Mouse (Mus musculus) intestine, embryonic 14.5 days (tissue): Measurements from ENCODE around the gene Rassf3. TPM values are rescaled to one million over a fixed set of nuclear protein-coding genes. Genes with fewer than 3 reads are reported as not detected.
A peak's percentile ranks its signal among the peaks of the same experiment; 100 is the strongest.

ENCODE experiments used
- ATAC-seq: fragments of 200-750 bp; cut with Nextera tagmentation; replicated peaks from 2 replicates; pipeline ENCODE4 v1.8.0; 2017; ENCODE audit warnings: low read depth, moderate number of reproducible peaks, moderate TSS enrichment, moderate library complexity; ENCODE audit not compliant: low FRiP score, low TSS enrichment
- DNase-seq: peaks from one replicate; pipeline ENCODE4 v3.0.0-alpha.2; 2018; ENCODE audit warnings: low spot score
- H3K27ac ChIP-seq: fragments of 300-500 bp; sonication (generic); 2 replicates; pipeline ENCODE4 v1.5.1; 2014; ENCODE audit warnings: low read depth, mild to moderate bottlenecking, control low read depth
- H3K27me3 ChIP-seq: fragments of 300-500 bp; sonication (generic); replicated peaks from 2 replicates; pipeline ENCODE4 v1.6.1; 2014; ENCODE audit warnings: low read length, control low read depth; ENCODE audit not compliant: control insufficient read depth, insufficient read depth
- H3K36me3 ChIP-seq: fragments of 300-500 bp; sonication (generic); 2 replicates; pipeline ENCODE4 v1.6.1; 2014; ENCODE audit warnings: low read length, control low read depth; ENCODE audit not compliant: control insufficient read depth, insufficient read depth
- H3K4me1 ChIP-seq: fragments of 300-500 bp; sonication (generic); replicated peaks from 2 replicates; pipeline ENCODE4 v1.6.1; 2014; ENCODE audit warnings: low read length, control low read depth, mixed read lengths; ENCODE audit not compliant: control insufficient read depth, insufficient read depth
- H3K4me2 ChIP-seq: fragments of 300-500 bp; sonication (generic); 2 replicates; pipeline ENCODE4 v1.6.1; 2014; ENCODE audit warnings: low read length
- H3K4me3 ChIP-seq: fragments of 300-500 bp; sonication (generic); 2 replicates; pipeline ENCODE4 v1.5.1; 2014; ENCODE audit warnings: low read depth, low read length, control low read depth, mixed read lengths
- H3K9ac ChIP-seq: fragments of 300-500 bp; sonication (generic); 2 replicates; pipeline ENCODE4 v1.6.1; 2014; ENCODE audit warnings: mild to moderate bottlenecking, low read length
- H3K9me3 ChIP-seq: fragments of 300-500 bp; sonication (generic); 2 replicates; pipeline ENCODE4 v1.6.1; 2016; ENCODE audit warnings: low read length, control low read depth; ENCODE audit not compliant: control insufficient read depth
- WGBS: fragments of 180-500 bp; shearing (Covaris S2); extraction: QIAGEN DNeasy Blood & Tissue Kit; methylation state at CpG from one replicate; pipeline ENCODE4 v1.1.7; 2014; 5-methylcytosine and 5-hydroxymethylcytosine counted together
- polyA plus RNA-seq: library from polyadenylated mRNA; unstranded; fragments of >200 nt; fragmentation: Nextera tagmentation; extraction: Ambion mirVana; gene quantifications from 2 replicates; pipeline ENCODE4 v1.2.1, GENCODE M21; 2014

Gene Rassf3
- polyA plus RNA-seq, 1 experiment from 2014 or later, result 24.6 TPM

GRCm38 (mm10) chr10:121462162-121462881 lies 13.8 kb downstream of the Rassf3 start:
- Histone ChIP-seq H3K27ac (peak overlapping the region; percentile 12), H3K4me2 (peak overlapping the region; percentile 35), H3K9me3 (no peaks in the 10 kb centered on the region), H3K9ac (no peak overlapping the region), H3K27me3 (no peaks in the 10 kb centered on the region), H3K4me1 (peaks cover 53% of the 10 kb centered on the region), H3K36me3 (no peaks in the 10 kb centered on the region; the same call in 1 of the 2 replicates), H3K4me3 (no peak overlapping the region)
- DNase-seq (peak; percentile 62), ATAC-seq (no peak)
- 54% methylated on average over 24 of the region's 24 CpGs for WGBS

GRCm38 (mm10) chr10:121461404-121462161 lies 14.6 kb downstream of the Rassf3 start:
- H3K4me1 ChIP-seq, result peaks cover 54% of the 10 kb centered on the region
- H3K9me3 ChIP-seq, result no peaks in the 10 kb centered on the region
- H3K36me3 ChIP-seq, result no peaks in the 10 kb centered on the region; the same call in 1 of the 2 replicates
- H3K9ac ChIP-seq, result 0 out of 2 replicates have a peak overlapping the region, but pooled peaks have one; percentile 10
- 0 out of 2 replicates have a peak overlapping the region, but pooled peaks have one; percentile 6 for H3K4me3 ChIP-seq
- peak overlapping the region; percentile 12 for H3K27ac ChIP-seq
- peak overlapping the region; percentile 35 for H3K4me2 ChIP-seq
- ATAC-seq (no peak), DNase-seq (peak; percentile 62)
- no peaks in the 10 kb centered on the region for H3K27me3 ChIP-seq
- WGBS, result 15% methylated on average over 22 of the region's 22 CpGs

- Histone ChIP-seq H3K4me3 (no peak overlapping the region), H3K36me3 (no peaks in the 10 kb centered on the region; the same call in 1 of the 2 replicates), H3K4me2 (no peak overlapping the region), H3K27me3 (no peaks in the 10 kb centered on the region), H3K9ac (no peak overlapping the region), H3K4me1 (peaks cover 46% of the 10 kb centered on the region), H3K9me3 (no peaks in the 10 kb centered on the region), H3K27ac (no peak overlapping the region)
- WGBS, result 81% methylated on average over 19 of the region's 19 CpGs
- DNase-seq (no peak), ATAC-seq (no peak)
These were observed 16.9 kb downstream of the Rassf3 start for GRCm38 (mm10) chr10:121459124-121459853.

DNA sequence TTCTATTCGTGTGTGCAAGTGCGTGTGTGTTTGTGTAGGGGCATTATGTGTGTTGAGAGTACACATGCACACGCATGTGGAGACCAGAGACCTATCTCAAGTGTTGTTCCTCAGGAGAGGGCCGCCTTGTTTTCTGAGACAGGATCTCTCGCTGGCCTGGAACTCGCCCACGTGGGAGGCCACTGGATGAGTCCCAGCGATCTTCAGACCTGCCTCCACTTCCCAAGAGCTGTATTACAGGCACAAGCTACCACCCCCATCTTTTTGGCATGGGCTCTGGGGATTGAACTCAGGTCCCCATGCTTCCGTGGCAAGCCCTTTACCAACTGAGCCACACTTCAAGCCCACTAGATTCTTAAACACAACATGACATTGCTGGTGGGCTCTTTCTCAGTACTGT lies 17.7 kb downstream of the Rassf3 start:
- Histone ChIP-seq H3K27me3 (no peaks in the 10 kb centered on the region), H3K9me3 (no peaks in the 10 kb centered on the region), H3K4me2 (no peak overlapping the region), H3K9ac (no peak overlapping the region), H3K36me3 (no peaks in the 10 kb centered on the region; the same call in 1 of the 2 replicates), H3K27ac (no peak overlapping the region), H3K4me1 (peaks cover 45% of the 10 kb centered on the region), H3K4me3 (no peak overlapping the region)
- ATAC-seq (no peak), DNase-seq (no peak)
- WGBS, result 87% methylated on average over 9 of the region's 9 CpGs

DNA sequence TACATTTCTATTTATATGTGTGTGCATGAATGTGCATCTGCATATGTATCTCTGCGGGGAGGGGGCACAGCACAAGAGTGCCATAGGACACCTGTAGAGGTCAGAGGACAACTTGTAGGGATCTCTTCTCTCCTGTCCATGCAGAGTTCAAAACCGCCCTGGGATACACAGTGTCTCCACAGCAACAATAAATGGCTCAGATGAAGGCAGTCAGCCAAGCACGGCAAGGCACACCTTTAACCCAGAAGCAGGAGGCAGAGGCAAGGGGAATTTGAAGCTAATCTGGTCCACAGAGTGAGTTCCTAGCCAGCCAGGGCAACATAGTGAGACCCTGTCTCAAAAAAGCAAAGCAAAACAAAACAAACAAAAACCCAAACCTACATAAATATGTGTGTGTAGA lies 18.8 kb downstream of the Rassf3 start:
- H3K36me3 ChIP-seq, result no peaks in the 10 kb centered on the region
- peaks cover 41% of the 10 kb centered on the region for H3K4me1 ChIP-seq
- DNase-seq (no peak), ATAC-seq (no peak)
- no peaks in the 10 kb centered on the region for H3K27me3 ChIP-seq
- H3K9ac ChIP-seq, result no peak overlapping the region
- WGBS, result 83% methylated on average over 3 of the region's 3 CpGs
- H3K4me2 ChIP-seq, result no peak overlapping the region
- H3K4me3 ChIP-seq, result no peak overlapping the region
- no peaks in the 10 kb centered on the region for H3K9me3 ChIP-seq
- H3K27ac ChIP-seq, result no peak overlapping the region

DNA sequence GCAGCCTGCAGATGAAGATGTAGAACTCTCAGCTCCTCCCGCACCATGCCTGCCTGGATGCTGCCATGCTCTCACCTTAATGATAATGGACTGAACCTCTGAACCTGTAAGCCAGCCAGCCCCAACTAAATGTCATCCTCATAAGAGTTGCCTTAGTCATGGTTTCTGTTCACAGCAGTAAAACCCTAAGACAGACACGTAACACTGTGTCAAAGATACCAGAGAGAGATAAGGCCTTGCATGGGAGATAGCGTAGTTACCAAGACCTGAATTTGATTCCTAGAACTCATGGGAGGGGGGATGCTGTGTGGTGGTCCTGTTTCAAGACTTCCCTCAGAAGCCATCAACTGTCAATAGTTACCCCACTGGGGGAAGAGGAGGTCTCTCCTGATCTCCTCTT lies 20.6 kb downstream of the Rassf3 start:
- peaks cover 25% of the 10 kb centered on the region for H3K4me1 ChIP-seq
- 72% methylated on average over 3 of the region's 3 CpGs for WGBS

DNA sequence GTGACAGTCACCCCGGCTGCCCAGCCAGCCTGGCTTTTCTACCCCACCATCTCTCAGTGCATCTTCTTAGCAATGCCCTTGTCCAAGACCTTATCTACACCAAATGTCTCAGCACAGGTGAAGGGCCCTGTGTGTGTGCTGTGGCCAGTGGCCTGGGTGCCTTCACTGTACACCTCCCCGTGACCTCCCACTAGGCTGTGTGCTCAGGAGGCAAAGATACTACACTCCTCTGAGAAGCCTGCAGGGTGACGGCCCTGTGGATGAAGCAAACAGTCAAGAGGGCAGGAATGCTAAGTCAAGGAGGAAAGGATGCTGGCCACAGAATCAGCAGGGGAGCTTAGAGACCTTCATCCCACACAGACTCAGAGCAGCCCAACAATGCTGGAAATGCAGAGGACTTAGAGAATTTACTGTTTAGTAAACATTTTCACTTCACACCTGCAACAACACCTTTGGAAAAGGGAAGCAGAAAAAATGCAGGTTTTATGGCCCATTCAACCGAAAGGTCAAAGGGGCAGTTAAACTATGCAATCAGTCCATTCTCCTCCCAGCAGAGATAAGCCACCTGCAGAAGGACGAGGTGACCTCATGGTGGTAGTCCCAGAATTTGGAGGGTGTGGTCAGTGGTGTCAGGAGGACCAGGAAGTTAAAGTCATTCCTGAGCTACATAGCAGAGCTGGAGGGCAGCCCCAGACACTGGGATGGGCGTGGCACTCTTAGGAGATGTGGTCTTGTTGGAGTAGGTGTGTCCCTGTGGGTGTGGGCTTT lies 21.3 kb downstream of the Rassf3 start:
- Histone ChIP-seq H3K27ac (peak overlapping the region; percentile 61), H3K9ac (no peak overlapping the region), H3K27me3 (no peaks in the 10 kb centered on the region), H3K4me2 (no peak overlapping the region), H3K4me1 (peaks cover 20% of the 10 kb centered on the region), H3K4me3 (no peak overlapping the region), H3K36me3 (no peaks in the 10 kb centered on the region), H3K9me3 (no peaks in the 10 kb centered on the region)
- 50% methylated on average over 6 of the region's 6 CpGs for WGBS
- DNase-seq (no peak), ATAC-seq (peak; percentile 94)

More for the DNA sequence above, 20.6 kb downstream of the Rassf3 start:
- H3K27me3 ChIP-seq, result no peaks in the 10 kb centered on the region
- H3K9ac ChIP-seq, result no peak overlapping the region
- DNase-seq (no peak), ATAC-seq (0 out of 2 replicates have a peak, but pooled peaks have one; percentile 6)
- H3K36me3 ChIP-seq, result no peaks in the 10 kb centered on the region
- no peaks in the 10 kb centered on the region for H3K9me3 ChIP-seq
- H3K27ac ChIP-seq, result peak overlapping the region; percentile 47; the same call in 1 of the 2 replicates
- H3K4me3 ChIP-seq, result no peak overlapping the region
- no peak overlapping the region for H3K4me2 ChIP-seq

GRCm38 (mm10) chr10:121454033-121454432 lies 22.1 kb downstream of the Rassf3 start:
- ATAC-seq, result no peak
- 70% methylated on average over 8 of the region's 8 CpGs for WGBS

More at GRCm38 (mm10) chr10:121454033-121454432, 22.1 kb downstream of the Rassf3 start:
- Histone ChIP-seq H3K4me2 (no peak overlapping the region), H3K4me3 (no peak overlapping the region), H3K27ac (peak overlapping the region; percentile 61; the same call in 1 of the 2 replicates), H3K9me3 (no peaks in the 10 kb centered on the region), H3K27me3 (no peaks in the 10 kb centered on the region), H3K9ac (no peak overlapping the region), H3K36me3 (no peaks in the 10 kb centered on the region), H3K4me1 (peaks cover 18% of the 10 kb centered on the region)
- no peak for DNase-seq
